Mouse (Mus musculus): ENCODE measurements around the gene Tbcel. TPM values are rescaled to one million over a fixed set of nuclear protein-coding genes. Genes with fewer than 3 reads are reported as not detected.
A peak's percentile ranks its signal among the peaks of the same experiment; 100 is the strongest.

Tbcel gene
- polyA plus RNA-seq (2016; fragmentation: Nextera tagmentation; extraction: Ambion mirVana), result 6.0 and 6.1 TPM in 2 replicates

GRCm38 (mm10) chr9:42507709-42508108, at the start of gene Tbcel:
Gene Tbcel (minus strand): TSS chr9:42507809.
- WGBS, result 88% methylated on average over 6 of the region's 6 CpGs

DNA sequence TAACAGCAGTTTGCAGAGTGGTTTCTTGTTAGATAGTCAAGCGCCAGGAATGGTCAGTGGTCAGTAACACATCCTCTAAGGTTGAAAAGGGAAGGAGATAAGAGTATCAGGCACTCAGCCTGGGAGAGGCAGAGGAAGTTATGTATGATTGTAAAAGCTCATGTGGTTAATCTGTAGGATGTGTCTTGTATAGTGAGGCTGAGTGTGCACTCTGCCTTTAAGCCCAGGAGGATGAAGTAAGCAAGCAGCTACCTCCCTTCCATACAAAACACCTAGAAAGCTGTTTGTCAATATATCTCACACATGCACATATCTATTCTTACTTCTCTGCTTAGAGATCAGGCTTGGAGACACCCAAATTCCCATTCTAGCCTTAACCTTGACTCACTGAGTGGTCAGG, 47.6 kb upstream of the Tbcel start:
- 0 out of 2 replicates have a peak, but pooled peaks cover 6% of the 10 kb centered on the region for H3K9me3 ChIP-seq (replicated peaks)
- H3K36me3 ChIP-seq, result no peaks in the 10 kb centered on the region
- H3K4me1 ChIP-seq, result peaks cover 4% of the 10 kb centered on the region; the same call in 1 of the 2 replicates
- H3K27me3 ChIP-seq, result peaks cover 3% of the 10 kb centered on the region; the same call in 1 of the 2 replicates
- no peak overlapping the region for H3K4me2 ChIP-seq (replicated peaks)
- no peak overlapping the region for H3K27ac ChIP-seq
- H3K4me3 ChIP-seq, result no peak overlapping the region
- WGBS, result 92% methylated on average over 1 of the region's 1 CpGs
- H3K9ac ChIP-seq, result no peak overlapping the region
- ATAC-seq (ENCODE audit: low FRiP score), result no peak

More at GRCm38 (mm10) chr9:42507709-42508108, at the start of gene Tbcel:
- Histone ChIP-seq H3K4me3 (no peak within 1 kb of the TSS), H3K27me3 (no peaks in the 10 kb centered on the region), H3K4me1 (0 out of 2 replicates have a peak, but pooled peaks cover 6% of the 10 kb centered on the region), H3K27ac (no peak within 1 kb of the TSS), H3K9me3 (replicated peaks) (no peaks in the 10 kb centered on the region), H3K36me3 (no peaks in the 10 kb centered on the region), H3K4me2 (replicated peaks) (no peak within 1 kb of the TSS), H3K9ac (no peak within 1 kb of the TSS)
- no peak for ATAC-seq (ENCODE audit: low FRiP score)

DNA sequence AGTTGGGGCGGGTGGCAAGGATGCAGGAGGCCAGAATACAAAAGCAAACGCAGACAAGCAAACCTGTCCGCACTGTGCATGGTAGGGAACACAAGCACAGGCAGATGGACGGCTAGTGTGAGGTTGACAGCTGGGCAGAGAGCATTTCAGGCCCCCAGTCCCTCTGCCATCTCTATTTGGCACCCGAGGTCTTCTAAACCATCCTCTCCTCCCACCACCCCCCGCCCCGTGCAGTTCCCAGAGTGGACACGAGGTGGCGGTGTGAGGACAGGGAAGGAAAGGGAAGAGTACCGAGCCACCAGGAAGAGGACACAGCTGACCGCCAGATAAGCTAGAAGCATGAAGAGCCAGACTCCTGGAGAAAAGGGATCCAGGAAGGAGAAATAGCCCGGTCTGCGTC, 42.5 kb upstream of the Tbcel start:
- Histone ChIP-seq H3K27me3 (peaks cover 6% of the 10 kb centered on the region; the same call in 1 of the 2 replicates), H3K4me1 (peaks cover 6% of the 10 kb centered on the region; the same call in 1 of the 2 replicates), H3K9me3 (replicated peaks) (no peaks in the 10 kb centered on the region), H3K36me3 (no peaks in the 10 kb centered on the region), H3K9ac (no peak overlapping the region), H3K4me2 (replicated peaks) (no peak overlapping the region), H3K4me3 (no peak overlapping the region), H3K27ac (no peak overlapping the region)
- ATAC-seq (ENCODE audit: low FRiP score), result no peak
- 18% methylated on average over 13 of the region's 13 CpGs for WGBS

GRCm38 (mm10) chr9:42548981-42549380, 41.4 kb upstream of the Tbcel start:
- H3K9me3 ChIP-seq (replicated peaks), result no peaks in the 10 kb centered on the region
- no peak overlapping the region for H3K4me3 ChIP-seq
- peaks cover 6% of the 10 kb centered on the region; the same call in 1 of the 2 replicates for H3K4me1 ChIP-seq
- no peak overlapping the region for H3K27ac ChIP-seq
- WGBS, result 61% methylated on average over 7 of the region's 7 CpGs
- ATAC-seq (ENCODE audit: low FRiP score), result no peak
- H3K36me3 ChIP-seq, result no peaks in the 10 kb centered on the region
- no peak overlapping the region for H3K4me2 ChIP-seq (replicated peaks)
- peaks cover 6% of the 10 kb centered on the region; the same call in 1 of the 2 replicates for H3K27me3 ChIP-seq
- H3K9ac ChIP-seq, result no peak overlapping the region

- no peak overlapping the region for H3K4me3 ChIP-seq
- H3K4me1 ChIP-seq, result no peaks in the 10 kb centered on the region
- no peak overlapping the region for H3K9ac ChIP-seq
- ATAC-seq (ENCODE audit: low FRiP score), result no peak
- H3K36me3 ChIP-seq, result no peaks in the 10 kb centered on the region
- no peaks in the 10 kb centered on the region for H3K9me3 ChIP-seq (replicated peaks)
- 61% methylated on average over 10 of the region's 10 CpGs for WGBS
- H3K4me2 ChIP-seq (replicated peaks), result no peak overlapping the region
- H3K27me3 ChIP-seq, result no peaks in the 10 kb centered on the region
- no peak overlapping the region for H3K27ac ChIP-seq
Observed at GRCm38 (mm10) chr9:42544521-42544920, 36.9 kb upstream of the Tbcel start.

GRCm38 (mm10) chr9:42533491-42533890, 25.9 kb upstream of the Tbcel start:
- no peak overlapping the region for H3K4me3 ChIP-seq
- no peak overlapping the region for H3K4me2 ChIP-seq (replicated peaks)
- H3K27ac ChIP-seq, result no peak overlapping the region
- no peak overlapping the region for H3K9ac ChIP-seq
- no peaks in the 10 kb centered on the region for H3K36me3 ChIP-seq
- H3K27me3 ChIP-seq, result no peaks in the 10 kb centered on the region
- H3K4me1 ChIP-seq, result peaks cover 27% of the 10 kb centered on the region
- no peaks in the 10 kb centered on the region for H3K9me3 ChIP-seq (replicated peaks)
- ATAC-seq (ENCODE audit: low FRiP score), result no peak
- 81% methylated on average over 8 of the region's 8 CpGs for WGBS

- no peak for ATAC-seq (ENCODE audit: low FRiP score)
Observed at GRCm38 (mm10) chr9:42533041-42533440, 25.4 kb upstream of the Tbcel start.

GRCm38 (mm10) chr9:42531951-42532350, 24.3 kb upstream of the Tbcel start:
- no peak for ATAC-seq (ENCODE audit: low FRiP score)
- H3K4me1 ChIP-seq, result peaks cover 27% of the 10 kb centered on the region
- H3K4me3 ChIP-seq, result no peak overlapping the region
- no peak overlapping the region for H3K4me2 ChIP-seq (replicated peaks)
- no peak overlapping the region for H3K27ac ChIP-seq
- no peaks in the 10 kb centered on the region for H3K9me3 ChIP-seq (replicated peaks)
- 53% methylated on average over 3 of the region's 3 CpGs for WGBS
- no peaks in the 10 kb centered on the region for H3K36me3 ChIP-seq
- H3K27me3 ChIP-seq, result no peaks in the 10 kb centered on the region
- H3K9ac ChIP-seq, result no peak overlapping the region

More at GRCm38 (mm10) chr9:42533041-42533440, 25.4 kb upstream of the Tbcel start:
- H3K9me3 ChIP-seq (replicated peaks), result no peaks in the 10 kb centered on the region
- 35% methylated on average over 6 of the region's 6 CpGs for WGBS
- H3K27me3 ChIP-seq, result no peaks in the 10 kb centered on the region
- no peak overlapping the region for H3K27ac ChIP-seq
- no peaks in the 10 kb centered on the region for H3K36me3 ChIP-seq
- H3K4me2 ChIP-seq (replicated peaks), result no peak overlapping the region
- no peak overlapping the region for H3K4me3 ChIP-seq
- no peak overlapping the region for H3K9ac ChIP-seq
- H3K4me1 ChIP-seq, result peaks cover 27% of the 10 kb centered on the region

DNA sequence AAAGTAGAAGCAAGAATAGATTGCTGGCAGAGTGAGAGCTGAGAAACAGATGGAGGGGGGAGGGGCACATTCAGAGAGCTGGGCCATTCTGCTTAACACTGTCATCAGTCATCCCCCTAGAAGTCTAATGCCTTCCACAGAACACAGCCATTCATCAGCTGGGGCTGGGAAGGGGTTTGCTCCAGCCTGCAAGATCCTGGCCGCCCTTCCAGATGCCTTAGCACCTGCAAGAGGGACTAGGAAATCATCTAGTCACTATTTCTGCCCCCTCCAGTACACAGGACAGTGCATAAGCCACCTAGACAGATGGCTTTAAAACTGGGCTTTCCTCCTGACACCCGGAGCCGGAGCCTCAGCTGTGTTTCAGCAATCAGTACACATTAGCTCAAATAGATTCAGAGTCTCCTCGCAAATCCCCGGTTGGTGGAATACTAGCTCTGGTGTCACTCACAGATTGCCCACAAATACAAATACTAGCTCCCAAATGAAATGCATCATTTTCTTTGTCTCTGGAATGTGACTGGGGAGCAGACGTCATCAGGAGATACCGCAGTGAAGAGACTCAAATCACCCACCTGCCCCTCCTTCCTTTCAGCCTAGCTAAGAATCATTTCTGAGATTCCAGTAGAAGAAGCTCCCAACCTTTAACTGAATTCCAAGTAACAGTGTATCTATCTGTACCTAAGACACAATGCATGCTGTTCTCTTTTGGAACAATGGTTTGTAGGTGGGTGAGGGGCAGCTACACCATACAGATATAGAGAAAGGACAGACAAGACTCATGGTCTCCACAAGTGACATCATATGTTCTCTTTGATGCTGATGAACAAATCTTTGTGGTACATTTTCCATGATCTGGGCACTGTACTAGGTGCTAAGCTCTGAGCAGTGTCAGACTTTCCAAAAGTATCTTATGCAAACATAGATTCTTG, 22.9 kb upstream of the Tbcel start:
- Histone ChIP-seq H3K4me3 (no peak overlapping the region), H3K27ac (peak overlapping the region; percentile 77), H3K9ac (no peak overlapping the region), H3K4me2 (replicated peaks) (no peak overlapping the region; the same call in 1 of the 2 replicates), H3K4me1 (peaks cover 27% of the 10 kb centered on the region), H3K9me3 (replicated peaks) (no peaks in the 10 kb centered on the region), H3K36me3 (no peaks in the 10 kb centered on the region), H3K27me3 (no peaks in the 10 kb centered on the region)
- 49% methylated on average over 7 of the region's 7 CpGs for WGBS
- peak; percentile 83 for ATAC-seq (ENCODE audit: low FRiP score)

DNA sequence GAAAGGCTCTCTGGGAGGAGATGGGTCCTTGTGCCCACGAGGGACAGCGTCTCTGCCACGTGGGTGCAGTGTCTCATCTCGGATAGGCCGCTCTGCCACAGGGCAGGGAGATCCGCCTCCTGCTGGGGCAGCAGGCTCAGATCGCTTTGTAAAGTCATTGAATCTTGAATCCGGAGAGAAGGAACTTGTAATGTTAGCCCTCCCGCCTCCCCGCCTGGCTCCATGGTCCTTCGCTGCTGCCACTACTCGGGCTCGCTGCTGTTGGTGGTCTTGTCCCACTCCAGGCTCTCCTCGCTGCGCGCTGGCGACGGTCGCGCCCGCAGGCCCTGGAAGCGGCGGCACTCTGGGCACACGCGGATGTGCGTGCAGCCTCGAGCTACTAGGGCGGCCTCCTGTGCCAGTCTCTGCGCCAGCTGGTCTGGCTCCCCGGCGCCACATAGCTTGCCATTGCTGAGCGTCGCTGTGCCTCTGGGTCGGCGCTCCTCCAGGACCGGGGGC, 13.0 kb upstream of the Tbcel start:
- Histone ChIP-seq H3K4me2 (replicated peaks) (peak overlapping the region; percentile 72), H3K4me3 (peak overlapping the region; percentile 35), H3K9me3 (replicated peaks) (no peaks in the 10 kb centered on the region), H3K9ac (peak overlapping the region; percentile 60; the same call in 1 of the 2 replicates), H3K36me3 (no peaks in the 10 kb centered on the region), H3K27me3 (peaks cover 25% of the 10 kb centered on the region), H3K27ac (0 out of 2 replicates have a peak overlapping the region, but pooled peaks have one; percentile 32), H3K4me1 (peaks cover 10% of the 10 kb centered on the region)
- WGBS, result 5% methylated on average over 36 of the region's 36 CpGs
- ATAC-seq (ENCODE audit: low FRiP score), result peak; percentile 74

DNA sequence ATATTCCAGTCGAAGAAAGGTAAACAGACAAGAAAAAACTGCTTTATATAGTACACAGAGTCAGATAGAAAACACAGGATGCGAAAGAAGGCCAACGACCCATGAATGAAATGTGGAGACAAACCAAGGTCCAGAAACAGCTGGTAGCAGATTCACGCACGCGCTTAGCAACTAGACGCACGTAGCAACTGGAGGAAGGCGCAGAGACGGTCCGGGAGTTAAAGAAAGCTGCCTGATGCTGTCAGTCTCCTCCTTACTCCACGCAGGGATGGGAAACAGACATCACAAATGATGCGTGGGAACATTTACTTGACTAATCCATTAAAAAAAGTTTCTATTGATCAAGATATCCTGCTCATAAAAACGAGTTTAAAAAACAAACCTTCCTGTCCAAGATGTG, 10.6 kb upstream of the Tbcel start:
- no peak for ATAC-seq (ENCODE audit: low FRiP score)
- Histone ChIP-seq H3K36me3 (no peaks in the 10 kb centered on the region), H3K4me1 (peaks cover 16% of the 10 kb centered on the region), H3K9me3 (replicated peaks) (no peaks in the 10 kb centered on the region), H3K4me2 (replicated peaks) (no peak overlapping the region), H3K9ac (no peak overlapping the region), H3K27me3 (peaks cover 25% of the 10 kb centered on the region), H3K27ac (no peak overlapping the region), H3K4me3 (no peak overlapping the region)
- WGBS, result 59% methylated on average over 14 of the region's 14 CpGs

GRCm38 (mm10) chr9:42513159-42513558, 5.5 kb upstream of the Tbcel start:
- no peaks in the 10 kb centered on the region for H3K27me3 ChIP-seq
- ATAC-seq (ENCODE audit: low FRiP score), result no peak
- no peak overlapping the region for H3K27ac ChIP-seq
- no peaks in the 10 kb centered on the region for H3K9me3 ChIP-seq (replicated peaks)
- no peaks in the 10 kb centered on the region for H3K36me3 ChIP-seq
- H3K4me3 ChIP-seq, result no peak overlapping the region
- H3K9ac ChIP-seq, result no peak overlapping the region
- 37% methylated on average over 5 of the region's 5 CpGs for WGBS
- peaks cover 12% of the 10 kb centered on the region for H3K4me1 ChIP-seq
- no peak overlapping the region for H3K4me2 ChIP-seq (replicated peaks)

Measured in hindbrain, embryonic 12.5 days (tissue).